Mouse (Mus musculus) frontal cortex, postnatal 10 days (tissue): ENCODE results near the gene Klf13.

ENCODE experiments used
- DNase-seq, 2 experiments: peaks; one replicate each; pipeline ENCODE4 v3.0.0; 2022; ENCODE audit warnings: low spot score in 2 of 2, mixed read lengths in 1 of 2

The Klf13 gene

GRCm38 (mm10) chr7:63949176-63949575, 10.5 kb upstream of the Klf13 start:
- no peak for DNase-seq

- DNase-seq, result no peak
These were observed 9.1 kb upstream of the Klf13 start for GRCm38 (mm10) chr7:63947514-63948487.

GRCm38 (mm10) chr7:63943946-63944345, 5.2 kb upstream of the Klf13 start:
- no peak for DNase-seq

GRCm38 (mm10) chr7:63941501-63941900, 2.8 kb upstream of the Klf13 start:
- no peak for DNase-seq

GRCm38 (mm10) chr7:63941050-63941449, 2.3 kb upstream of the Klf13 start:
- no peak for DNase-seq

GRCm38 (mm10) chr7:63940321-63940720, 1.6 kb upstream of the Klf13 start:
- DNase-seq, result no peak

- DNase-seq, result peak; percentile 72 to 77
These were observed 759 bp upstream of the Klf13 start for GRCm38 (mm10) chr7:63939397-63939951.

- DNase-seq, result peak; percentile 55 to 63
These were observed 425 bp downstream of the Klf13 start for GRCm38 (mm10) chr7:63938066-63938913.

- peak; percentile 66 to 67 for DNase-seq
These were observed 1.3 kb downstream of the Klf13 start for GRCm38 (mm10) chr7:63937236-63938065.

GRCm38 (mm10) chr7:63936986-63937235, 1.8 kb downstream of the Klf13 start:
- DNase-seq, result no peak

- DNase-seq, result peak; percentile 73 to 76
These were observed 2.3 kb downstream of the Klf13 start for GRCm38 (mm10) chr7:63936188-63936985.

- DNase-seq, result no peak
These were observed 2.9 kb downstream of the Klf13 start for GRCm38 (mm10) chr7:63935809-63936187.

GRCm38 (mm10) chr7:63934530-63934929, 4.2 kb downstream of the Klf13 start:
- no peak for DNase-seq

- no peak for DNase-seq
These were observed 4.8 kb downstream of the Klf13 start for GRCm38 (mm10) chr7:63933905-63934304.

- no peak for DNase-seq
These were observed 6.3 kb downstream of the Klf13 start for GRCm38 (mm10) chr7:63932461-63932860.

GRCm38 (mm10) chr7:63930766-63931165, 7.9 kb downstream of the Klf13 start:
- DNase-seq, result no peak

GRCm38 (mm10) chr7:63930132-63930531, 8.6 kb downstream of the Klf13 start:
- no peak for DNase-seq

- DNase-seq, result no peak
These were observed 9.6 kb downstream of the Klf13 start for GRCm38 (mm10) chr7:63929080-63929479.

- no peak for DNase-seq
These were observed 11.6 kb downstream of the Klf13 start for GRCm38 (mm10) chr7:63927121-63927520.

GRCm38 (mm10) chr7:63926492-63926891, 12.2 kb downstream of the Klf13 start:
- no peak for DNase-seq
